Mouse (Mus musculus) kidney, adult 2 months (tissue): Measurements from ENCODE around the gene Wwc1. TPM values are rescaled to one million over a fixed set of nuclear protein-coding genes. Genes with fewer than 3 reads are reported as not detected.
A peak's percentile ranks its signal among the peaks of the same experiment; 100 is the strongest.

Source experiments
- DNase-seq: peaks from one replicate; pipeline ENCODE4 v3.0.0; 2021
- H3K27ac ChIP-seq: fragments of 200-500 bp; 2 replicates; pipeline ENCODE4 v1.5.1; 2012; ENCODE audit warnings: low read depth, low read length, control low read depth, inconsistent platforms; ENCODE audit not compliant: insufficient read depth
- H3K27me3 ChIP-seq: fragments of 200-500 bp; replicated peaks from 2 replicates; pipeline ENCODE4 v1.6.1; 2012; ENCODE audit warnings: mild to moderate bottlenecking, moderate library complexity, low read length, inconsistent platforms; ENCODE audit not compliant: control insufficient read depth, insufficient read depth
- H3K36me3 ChIP-seq: fragments of 200-500 bp; 2 replicates; pipeline ENCODE4 v1.6.1; 2012; ENCODE audit warnings: mild to moderate bottlenecking, moderate library complexity, low read length, inconsistent platforms; ENCODE audit not compliant: control insufficient read depth, insufficient read depth
- H3K4me1 ChIP-seq: fragments of 200-500 bp; 2 replicates; pipeline ENCODE4 v1.6.1; 2011; ENCODE audit warnings: low read length; ENCODE audit not compliant: control insufficient read depth, insufficient read depth
- H3K4me3 ChIP-seq: fragments of 200-500 bp; 2 replicates; pipeline ENCODE4 v1.5.1; 2011; ENCODE audit warnings: mild to moderate bottlenecking, low read depth, low read length, control low read depth; ENCODE audit not compliant: insufficient read depth
- CTCF ChIP-seq: fragments of 200-500 bp; conservative IDR thresholded peaks from 2 replicates; pipeline ENCODE4 v1.5.1; 2011; ENCODE audit warnings: low read depth, mild to moderate bottlenecking, control low read depth, low read length, moderate library complexity, mixed read lengths; ENCODE audit not compliant: insufficient read depth, insufficient read length
- POLR2A ChIP-seq: fragments of 200-500 bp; IDR thresholded peaks from one replicate; pipeline ENCODE4 v1.6.1; 2011; ENCODE audit warnings: low read depth, low read length, control low read depth
- WGBS: fragments of 180-500 bp; shearing (Covaris S2); methylation state at CpG from one replicate; pipeline ENCODE4 v1.1.7; 2018; 5-methylcytosine and 5-hydroxymethylcytosine counted together
- polyA plus RNA-seq: library from polyadenylated mRNA; depleted of rRNA; stranded (reverse); fragments of >200 nt; gene quantifications from 2 replicates; pipeline ENCODE4 v1.2.3, GENCODE M21; 2012

Gene Wwc1
- polyA plus RNA-seq, 1 experiment: 91.9 TPM

GRCm38 (mm10) chr11:35973135-35973534, 7.2 kb downstream of the Wwc1 start:
- Histone ChIP-seq H3K4me1 (peaks cover 28% of the 10 kb centered on the region), H3K27ac (0 out of 2 replicates have a peak overlapping the region, but pooled peaks have one; percentile 0), H3K4me3 (no peak overlapping the region), H3K27me3 (no peaks in the 10 kb centered on the region), H3K36me3 (no peaks in the 10 kb centered on the region)
- no peak for DNase-seq
- TF ChIP-seq CTCF (no peak), POLR2A (no peak)
- 47% methylated on average over 7 of the region's 7 CpGs for WGBS

- Histone ChIP-seq H3K27me3 (no peaks in the 10 kb centered on the region), H3K36me3 (no peaks in the 10 kb centered on the region), H3K27ac (no peak overlapping the region), H3K4me3 (no peak overlapping the region), H3K4me1 (peaks cover 25% of the 10 kb centered on the region)
- no peak for DNase-seq
- 41% methylated on average over 6 of the region's 6 CpGs for WGBS
- TF ChIP-seq CTCF: no peak
- TF ChIP-seq POLR2A: no peak
Measured at GRCm38 (mm10) chr11:35972270-35972931, 7.9 kb downstream of the Wwc1 start.

GRCm38 (mm10) chr11:35970806-35971705, 9.3 kb downstream of the Wwc1 start:
- Histone ChIP-seq H3K4me3 (no peak overlapping the region), H3K36me3 (no peaks in the 10 kb centered on the region), H3K27ac (0 out of 2 replicates have a peak overlapping the region, but pooled peaks have one; percentile 0), H3K27me3 (no peaks in the 10 kb centered on the region), H3K4me1 (peaks cover 21% of the 10 kb centered on the region)
- no peak for TF ChIP-seq POLR2A
- TF ChIP-seq CTCF: no peak
- peak; percentile 73 for DNase-seq
- 59% methylated on average over 19 of the region's 19 CpGs for WGBS

GRCm38 (mm10) chr11:35968291-35968690, 12.0 kb downstream of the Wwc1 start:
- TF ChIP-seq CTCF: no peak
- TF ChIP-seq POLR2A: no peak
- no peak overlapping the region for H3K27ac ChIP-seq

GRCm38 (mm10) chr11:35963981-35964549, 16.3 kb downstream of the Wwc1 start:
- WGBS: 58% methylated on average over 9 of the region's 9 CpGs
- H3K27me3 ChIP-seq: no peaks in the 10 kb centered on the region
- H3K27ac ChIP-seq: peak overlapping the region; percentile 21
- no peak for DNase-seq
- no peak overlapping the region for H3K4me3 ChIP-seq
- H3K4me1 ChIP-seq: peaks cover 28% of the 10 kb centered on the region
- TF ChIP-seq POLR2A: no peak
- TF ChIP-seq CTCF: no peak
- H3K36me3 ChIP-seq: no peaks in the 10 kb centered on the region

More at GRCm38 (mm10) chr11:35968291-35968690, 12.0 kb downstream of the Wwc1 start:
- WGBS: 80% methylated on average over 10 of the region's 10 CpGs
- peaks cover 31% of the 10 kb centered on the region for H3K4me1 ChIP-seq
- no peak overlapping the region for H3K4me3 ChIP-seq
- H3K36me3 ChIP-seq: no peaks in the 10 kb centered on the region
- DNase-seq: no peak
- H3K27me3 ChIP-seq: no peaks in the 10 kb centered on the region

GRCm38 (mm10) chr11:35963554-35963953, 16.8 kb downstream of the Wwc1 start:
- Histone ChIP-seq H3K27me3 (no peaks in the 10 kb centered on the region), H3K4me1 (peaks cover 29% of the 10 kb centered on the region), H3K4me3 (no peak overlapping the region), H3K36me3 (no peaks in the 10 kb centered on the region), H3K27ac (peak overlapping the region; percentile 21)
- TF ChIP-seq POLR2A (no peak), CTCF (no peak)
- DNase-seq: peak; percentile 86
- 22% methylated on average over 2 of the region's 2 CpGs for WGBS
